Mouse (Mus musculus) CH12.LX (cell line): ENCODE results near the gene Uqcc3. TPM values are rescaled to one million over a fixed set of nuclear protein-coding genes. Genes with fewer than 3 reads are reported as not detected.

Source experiments
- DNase-seq: peaks from one replicate; pipeline ENCODE4 v3.0.0-alpha.2; 2013; ENCODE audit errors: extremely low read depth
- H3K27ac ChIP-seq: 2 replicates; pipeline ENCODE4 v1.5.1; 2012; ENCODE audit warnings: low read depth, mild to moderate bottlenecking, control low read depth, moderate library complexity; ENCODE audit not compliant: insufficient read depth
- H3K27me3 ChIP-seq: replicated peaks from 2 replicates; pipeline ENCODE3; 2012; ENCODE audit warnings: inconsistent platforms
- H3K36me3 ChIP-seq, 2 experiments: replicated peaks in 1 of 2; 2 replicates each; pipeline versions ENCODE3 to v1.6.1; 2012; ENCODE audit warnings: inconsistent platforms in 1 of 2, low read length in 1 of 2, mild to moderate bottlenecking in 1 of 2, mixed read lengths in 1 of 2, moderate library complexity in 1 of 2; ENCODE audit not compliant: control insufficient read depth in 1 of 2, insufficient read depth in 1 of 2
- H3K4me1 ChIP-seq, 2 experiments: 2 replicates each; pipeline ENCODE4 v1.6.1; 2012; ENCODE audit warnings: inconsistent platforms in 1 of 2, moderate library complexity in 1 of 2; ENCODE audit not compliant: insufficient read depth in 2 of 2, control insufficient read depth in 1 of 2
- H3K4me2 ChIP-seq: 2 replicates; pipeline ENCODE4 v1.6.1; 2012; ENCODE audit warnings: low read depth, mild to moderate bottlenecking, control low read depth; ENCODE audit not compliant: poor library complexity, insufficient read depth, severe bottlenecking
- H3K4me3 ChIP-seq, 3 experiments: fragments of 150-350 bp in 1 of 3; sonication (generic) in 1 of 3; replicated peaks in 1 of 3; 2 replicates each; pipeline versions ENCODE3 to v1.5.1; 2011 to 2012; ENCODE audit warnings: low read depth in 2 of 3, low read length in 2 of 3, mild to moderate bottlenecking in 2 of 3, moderate library complexity in 2 of 3, control low read depth in 1 of 3, improper control_type of control experiment in 1 of 3, inconsistent platforms in 1 of 3, mixed read lengths in 1 of 3; ENCODE audit not compliant: poor library complexity in 1 of 3
- H3K79me2 ChIP-seq: replicated peaks from 2 replicates; pipeline ENCODE4 v1.6.1; 2012; ENCODE audit warnings: mild to moderate bottlenecking, moderate library complexity; ENCODE audit not compliant: control insufficient read depth, poor library complexity, insufficient read depth, severe bottlenecking; ENCODE audit errors: extremely low read depth
- H3K9ac ChIP-seq: 2 replicates; pipeline ENCODE4 v1.6.1; 2012; ENCODE audit warnings: low read depth, mild to moderate bottlenecking, control low read depth, moderate library complexity; ENCODE audit not compliant: insufficient read depth
- H3K9me3 ChIP-seq: replicated peaks from 2 replicates; pipeline ENCODE3; 2012; ENCODE audit warnings: low read length, inconsistent platforms, mixed read lengths
- BHLHE40 ChIP-seq: IDR thresholded peaks from 2 replicates; pipeline ENCODE4 v1.6.1; 2011; ENCODE audit warnings: mild to moderate bottlenecking, low read depth, low read length, improper control_type of control experiment
- CHD2 ChIP-seq: IDR thresholded peaks from 2 replicates; pipeline ENCODE4 v1.6.1; 2011; ENCODE audit warnings: low read length, improper control_type of control experiment
- CTCF ChIP-seq, 2 experiments: IDR thresholded peaks in 1 of 2; conservative IDR thresholded peaks in 1 of 2; 2 replicates each; pipeline ENCODE4 v1.5.1; 2011 to 2012; ENCODE audit warnings: low read depth in 2 of 2, low read length in 2 of 2, improper control_type of control experiment in 1 of 2, inconsistent platforms in 1 of 2, mild to moderate bottlenecking in 1 of 2, moderate library complexity in 1 of 2
- E2F4 ChIP-seq: IDR thresholded peaks from 2 replicates; pipeline ENCODE4 v1.6.1; 2011; ENCODE audit warnings: low read depth, low read length, improper control_type of control experiment; ENCODE audit not compliant: insufficient replicate concordance
- EP300 ChIP-seq: IDR thresholded peaks from 2 replicates; pipeline ENCODE4 v1.6.1; 2011; ENCODE audit warnings: low read length, improper control_type of control experiment
- GABPA ChIP-seq: IDR thresholded peaks from 2 replicates; pipeline ENCODE4 v1.6.1; 2012; ENCODE audit warnings: low read depth, low read length, improper control_type of control experiment, inconsistent platforms; ENCODE audit not compliant: insufficient replicate concordance
- IRF4 ChIP-seq: IDR thresholded peaks from 2 replicates; pipeline ENCODE4 v1.6.1; 2014; ENCODE audit warnings: low read depth, mild to moderate bottlenecking, inconsistent platforms, low read length, improper control_type of control experiment
- KAT2A ChIP-seq: IDR thresholded peaks from 2 replicates; pipeline ENCODE4 v1.6.1; 2012; ENCODE audit warnings: low read length, improper control_type of control experiment, inconsistent platforms; ENCODE audit not compliant: insufficient replicate concordance
- MAX ChIP-seq: IDR thresholded peaks from 2 replicates; pipeline ENCODE4 v1.6.1; 2011; ENCODE audit warnings: low read length, improper control_type of control experiment
- MAZ ChIP-seq: IDR thresholded peaks from 2 replicates; pipeline ENCODE4 v1.6.1; 2012; ENCODE audit warnings: low read depth, mild to moderate bottlenecking, inconsistent platforms, low read length, improper control_type of control experiment, moderate library complexity
- MEF2A ChIP-seq: IDR thresholded peaks from 2 replicates; pipeline ENCODE4 v1.6.1; 2014; ENCODE audit warnings: low read depth, mild to moderate bottlenecking, inconsistent platforms, low read length, improper control_type of control experiment, borderline replicate concordance
- NRF1 ChIP-seq: IDR thresholded peaks from 2 replicates; pipeline ENCODE4 v1.6.1; 2014; ENCODE audit warnings: low read depth, mild to moderate bottlenecking, inconsistent platforms, low read length, improper control_type of control experiment, moderate library complexity
- POLR2A ChIP-seq: IDR thresholded peaks from 2 replicates; pipeline ENCODE4 v1.6.1; 2011; ENCODE audit warnings: low read depth, mild to moderate bottlenecking, improper control_type of control experiment, low read length
- RAD21 ChIP-seq: IDR thresholded peaks from 2 replicates; pipeline ENCODE4 v1.6.1; 2011; ENCODE audit warnings: low read depth, mild to moderate bottlenecking, low read length, improper control_type of control experiment, moderate library complexity
- SIN3A ChIP-seq: IDR thresholded peaks from 2 replicates; pipeline ENCODE4 v1.6.1; 2012; ENCODE audit warnings: low read length, improper control_type of control experiment, inconsistent platforms
- TBP ChIP-seq: conservative IDR thresholded peaks from 2 replicates; pipeline ENCODE4 v1.6.1; 2011; ENCODE audit warnings: low read depth, low read length, improper control_type of control experiment
- TCF12 ChIP-seq: IDR thresholded peaks from 2 replicates; pipeline ENCODE4 v1.6.1; 2014; ENCODE audit warnings: low read depth, mild to moderate bottlenecking, inconsistent platforms, low read length, improper control_type of control experiment
- USF1 ChIP-seq: IDR thresholded peaks from 2 replicates; pipeline ENCODE4 v1.6.1; 2014; ENCODE audit warnings: low read depth, mild to moderate bottlenecking, inconsistent platforms, low read length, improper control_type of control experiment
- USF2 ChIP-seq: conservative IDR thresholded peaks from 2 replicates; pipeline ENCODE4 v1.6.1; 2011; ENCODE audit warnings: low read depth, low read length, improper control_type of control experiment
- ZKSCAN1 ChIP-seq: IDR thresholded peaks from 2 replicates; pipeline ENCODE4 v1.6.1; 2012; ENCODE audit warnings: low read depth, inconsistent platforms, low read length, improper control_type of control experiment, borderline replicate concordance
- ZNF384 ChIP-seq: IDR thresholded peaks from 2 replicates; pipeline ENCODE4 v1.6.1; 2012; ENCODE audit warnings: low read depth, low read length, improper control_type of control experiment, inconsistent platforms
- dilution Hi-C: fragments of 300-500 bp; cut with MboI; formaldehyde crosslinking; loops from 2 replicates; pipeline ENCODE4 v1.14.3; 2020; ENCODE audit warnings: low sequenced_read_pairs; ENCODE audit not compliant: extremely low pct_unique_long_range_greater_than_20kb, extremely low pct_ligation_motif_present
- in situ Hi-C: fragments of 300-500 bp; cut with MboI; formaldehyde crosslinking; loops from 3 replicates; pipeline ENCODE4 v1.14.3; 2019; ENCODE audit warnings: low sequenced_read_pairs, low pct_ligation_motif_present, low pct_unique_long_range_greater_than_20kb, mixed read lengths
- polyA plus RNA-seq: library from polyadenylated mRNA; unstranded; fragments of >175 nt; gene quantifications from 2 replicates; pipeline ENCODE4 v1.2.1, GENCODE M21; 2012; ENCODE audit warnings: low read depth; ENCODE audit not compliant: insufficient read length
- total RNA-seq, 2 experiments: library from RNA; depleted of rRNA; stranded (reverse); fragments of 300-350 nt in 1 of 2; fragments of >200 nt in 1 of 2; gene quantifications; 2 replicates each; pipeline ENCODE4 v1.2.3; 2012 to 2014

Gene Uqcc3
- total and polyA plus RNA-seq, 3 experiments = 23.5 to 56.6 (median 42.6) TPM

- no peak for DNase-seq
- no peak overlapping the region for H3K9ac ChIP-seq
- H3K4me2 ChIP-seq = no peak overlapping the region
- H3K4me3 ChIP-seq = no peak overlapping the region
- H3K79me2 ChIP-seq = peaks cover 19% of the 10 kb centered on the region
- peaks cover 2 to 25% of the 10 kb centered on the region in 2 experiments; a peak in 3 of 4 replicates for H3K4me1 ChIP-seq
- in situ Hi-C loops (no loop called here), dilution Hi-C loops (no loop called here)
- no peak overlapping the region for H3K27ac ChIP-seq
- peaks cover 27 to 61% of the 10 kb centered on the region in 2 experiments for H3K36me3 ChIP-seq
- no peaks in the 10 kb centered on the region for H3K27me3 ChIP-seq
- no peaks in the 10 kb centered on the region for H3K9me3 ChIP-seq
- no peak for TF ChIP-seq CHD2
These were observed 5.7 kb downstream of the Uqcc3 start for GRCm38 (mm10) chr19:8875031-8875430.

- Histone ChIP-seq H3K79me2 (peaks cover 19% of the 10 kb centered on the region), H3K27me3 (no peaks in the 10 kb centered on the region), H3K4me2 (peak overlapping the region; percentile 43), H3K36me3 (peaks cover 25 to 43% of the 10 kb centered on the region in 2 experiments), H3K27ac (no peak overlapping the region), H3K9me3 (no peaks in the 10 kb centered on the region), H3K4me1 (peaks cover 2 to 16% of the 10 kb centered on the region in 2 experiments; a peak in 2 of 4 replicates), H3K4me3 (peak overlapping the region; percentile 84 to 97 (median 87)), H3K9ac (peak overlapping the region; percentile 88)
- dilution Hi-C loops = no loop called here
- TF ChIP-seq IRF4 = no peak
- TF ChIP-seq E2F4 = no peak
- TF ChIP-seq CTCF (conservative IDR thresholded peaks at IDR 0.05 in 1 of 2, IDR thresholded peaks at IDR 0.05 in 1 of 2; ENCODE audit: low read depth in 2 of 2, low read length in 2 of 2) = no peak
- no peak for TF ChIP-seq ZNF384
- no peak for TF ChIP-seq USF2
- no peak for TF ChIP-seq TCF12
- TF ChIP-seq SIN3A = no peak; the same call in 1 of the 2 replicates
- TF ChIP-seq EP300 = no peak
- TF ChIP-seq CHD2 = no peak
- TF ChIP-seq NRF1 = no peak
- no peak for TF ChIP-seq POLR2A
- in situ Hi-C loops = no loop called here
- no peak for DNase-seq
These were observed 8.4 kb downstream of the Uqcc3 start for GRCm38 (mm10) chr19:8872266-8872840.

DNA sequence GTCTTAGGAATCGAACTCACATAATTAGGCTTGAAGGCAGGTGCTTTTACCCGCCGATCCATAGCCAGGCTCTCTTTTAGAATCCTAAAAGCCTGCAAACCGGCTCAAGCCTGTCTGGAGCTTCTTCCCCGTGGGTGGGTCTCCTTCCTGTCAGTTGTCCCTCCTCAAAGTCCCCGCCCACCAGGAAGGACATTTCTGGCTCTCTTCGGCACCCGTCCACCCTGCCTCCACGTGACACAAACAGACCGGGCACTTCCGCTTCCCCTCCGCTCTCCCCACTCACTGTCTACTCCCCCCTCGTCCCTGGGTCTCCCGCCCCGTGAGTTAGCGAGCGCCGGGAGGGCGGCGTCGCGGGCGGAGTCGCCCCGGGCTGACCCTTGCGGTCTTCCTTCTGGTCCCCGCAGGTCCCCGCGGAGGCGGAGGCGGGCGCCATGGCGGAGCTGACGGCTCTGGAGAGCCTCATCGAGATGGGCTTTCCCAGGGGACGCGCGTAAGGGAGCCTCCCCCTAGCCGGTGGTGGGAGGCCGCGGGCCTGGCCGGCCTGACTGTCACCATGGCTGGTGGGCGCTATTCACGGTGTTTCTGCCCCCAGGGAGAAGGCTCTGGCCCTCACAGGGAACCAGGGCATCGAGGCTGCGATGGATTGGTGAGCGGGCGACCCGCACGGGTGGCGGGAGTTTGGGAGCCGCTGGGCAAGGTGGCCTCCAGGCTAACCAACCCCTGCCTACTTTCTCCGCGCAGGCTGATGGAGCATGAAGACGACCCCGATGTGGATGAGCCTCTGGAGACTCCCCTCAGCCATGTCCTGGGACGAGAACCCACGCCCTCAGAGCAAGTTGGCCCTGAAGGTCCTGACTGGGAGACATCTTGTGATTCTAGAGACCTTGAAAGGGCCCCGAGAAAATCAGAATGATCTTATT lies 9.2 kb downstream of the Uqcc3 start, which contains the start of gene Ubxn1:
Gene Ubxn1, plus strand, starts transcription at position 230 of the 920 bp plus-strand sequence.
- H3K79me2 ChIP-seq = peaks cover 19% of the 10 kb centered on the region
- dilution Hi-C loops = no loop called here
- TF ChIP-seq E2F4 = no peak
- peak; percentile 98 for TF ChIP-seq MAX
- peak; percentile 72; the same call in 1 of the 2 replicates for TF ChIP-seq IRF4
- peak; percentile 66; the same call in 1 of the 2 replicates for TF ChIP-seq TCF12
- peak; percentile 100 for TF ChIP-seq USF1
- peak; percentile 92; the same call in 1 of the 2 replicates for TF ChIP-seq KAT2A
- peak; percentile 96 for TF ChIP-seq MAZ
- TF ChIP-seq USF2 = peak; percentile 98
- TF ChIP-seq BHLHE40 = peak; percentile 88
- peak; percentile 36; the same call in 1 of the 2 replicates for TF ChIP-seq MEF2A
- peak; percentile 99 for TF ChIP-seq SIN3A
- TF ChIP-seq TBP = peak; percentile 58; the same call in 1 of the 2 replicates
- no peak; the same call in 1 of the 2 replicates for TF ChIP-seq GABPA
- no peak for TF ChIP-seq ZKSCAN1
- TF ChIP-seq RAD21 = no peak

More for the DNA sequence above, 9.2 kb downstream of the Uqcc3 start, which contains the start of gene Ubxn1:
- Histone ChIP-seq H3K4me3 (peak within 1 kb of the TSS; percentile 84 to 97 (median 87)), H3K27me3 (no peaks in the 10 kb centered on the region), H3K4me2 (peak within 1 kb of the TSS; percentile 92), H3K9me3 (no peaks in the 10 kb centered on the region), H3K36me3 (peaks cover 21 to 36% of the 10 kb centered on the region in 2 experiments), H3K9ac (peak within 1 kb of the TSS; percentile 95), H3K27ac (peak within 1 kb of the TSS; percentile 52), H3K4me1 (peaks cover 2 to 16% of the 10 kb centered on the region in 2 experiments; a peak in 2 of 4 replicates)
- in situ Hi-C loops = no loop called here
- peak; percentile 98 for DNase-seq
